Mouse (Mus musculus): ENCODE data around the gene Atxn2. TPM values are rescaled to one million over a fixed set of nuclear protein-coding genes. Genes with fewer than 3 reads are reported as not detected.

Gene Atxn2
- polyA plus RNA-seq, 1 experiment from 2014 or later, result 102 TPM

DNA sequence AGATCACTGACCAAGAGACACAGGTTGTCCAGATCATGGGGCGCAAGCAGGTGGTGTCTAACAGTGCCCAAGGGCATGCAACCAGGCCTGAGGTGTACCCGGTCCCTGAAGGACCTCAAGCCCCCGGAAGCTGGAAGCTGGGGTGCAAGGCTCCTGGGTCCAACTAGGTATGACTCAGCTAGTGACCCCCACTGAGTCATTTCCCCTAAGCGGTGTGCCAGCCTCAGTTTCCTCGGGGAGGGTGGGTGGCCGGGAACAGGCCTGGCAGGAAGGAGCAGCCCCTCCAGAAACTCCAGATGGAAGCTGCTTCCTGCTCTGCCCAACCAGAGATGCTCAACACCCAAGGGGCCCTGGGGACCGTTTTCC is 123.1 kb downstream of the Atxn2 start:
- Histone ChIP-seq H3K4me2 (replicated peaks) (no peak overlapping the region), H3K36me3 (no peaks in the 10 kb centered on the region), H3K4me1 (peaks cover 64% of the 10 kb centered on the region), H3K9ac (no peak overlapping the region), H3K4me3 (no peak overlapping the region), H3K27ac (no peak overlapping the region), H3K9me3 (replicated peaks) (no peaks in the 10 kb centered on the region), H3K27me3 (peaks cover 60% of the 10 kb centered on the region)
- 74% methylated on average over 7 of the region's 7 CpGs for WGBS
- ATAC-seq (ENCODE audit: low FRiP score), result no peak

DNA sequence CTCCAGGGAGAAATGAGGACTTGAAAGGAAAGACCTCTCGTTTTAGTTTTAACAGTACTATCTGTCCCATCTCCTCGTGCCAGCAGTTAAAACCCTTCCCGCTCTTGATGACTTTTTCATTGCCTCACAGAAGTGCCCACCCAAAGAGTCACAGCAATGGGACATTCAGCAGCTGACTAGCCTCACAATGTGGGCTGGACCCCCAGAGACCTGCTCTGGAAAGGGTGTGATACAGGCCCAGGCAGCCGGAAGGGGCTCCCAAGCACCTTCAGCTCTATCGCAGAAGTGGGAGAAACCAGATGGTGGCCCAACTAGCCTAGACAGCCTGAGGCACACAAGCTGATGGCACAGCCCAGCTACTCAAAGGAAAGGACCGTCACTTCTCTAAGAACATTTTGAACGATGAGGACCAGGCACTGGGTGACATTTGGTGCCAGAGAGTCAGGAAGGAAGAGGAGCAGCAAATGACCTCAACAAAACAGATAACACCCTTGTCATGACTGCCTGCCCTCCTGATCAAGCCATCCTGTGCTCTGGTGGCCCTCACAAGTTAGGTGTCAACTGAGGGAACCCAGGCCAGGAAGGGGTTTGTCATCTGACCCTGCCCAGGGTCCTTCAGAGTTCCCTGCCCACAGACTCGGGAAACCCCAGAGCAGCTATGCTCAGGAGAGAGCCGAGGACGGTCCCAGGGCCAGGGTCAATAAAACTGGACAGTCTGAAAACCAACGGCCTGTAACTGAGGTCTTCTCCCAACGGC is 124.0 kb downstream of the Atxn2 start:
- H3K27me3 ChIP-seq, result peaks cover 57% of the 10 kb centered on the region
- no peak overlapping the region for H3K27ac ChIP-seq
- peak overlapping the region; percentile 95 for H3K4me2 ChIP-seq (replicated peaks)
- no peaks in the 10 kb centered on the region for H3K36me3 ChIP-seq
- peak overlapping the region; percentile 67 for H3K4me3 ChIP-seq
- WGBS, result 42% methylated on average over 12 of the region's 12 CpGs
- H3K9ac ChIP-seq, result peak overlapping the region; percentile 75; the same call in 1 of the 2 replicates
- H3K4me1 ChIP-seq, result peaks cover 62% of the 10 kb centered on the region
- ATAC-seq (ENCODE audit: low FRiP score), result no peak
- H3K9me3 ChIP-seq (replicated peaks), result no peaks in the 10 kb centered on the region

DNA sequence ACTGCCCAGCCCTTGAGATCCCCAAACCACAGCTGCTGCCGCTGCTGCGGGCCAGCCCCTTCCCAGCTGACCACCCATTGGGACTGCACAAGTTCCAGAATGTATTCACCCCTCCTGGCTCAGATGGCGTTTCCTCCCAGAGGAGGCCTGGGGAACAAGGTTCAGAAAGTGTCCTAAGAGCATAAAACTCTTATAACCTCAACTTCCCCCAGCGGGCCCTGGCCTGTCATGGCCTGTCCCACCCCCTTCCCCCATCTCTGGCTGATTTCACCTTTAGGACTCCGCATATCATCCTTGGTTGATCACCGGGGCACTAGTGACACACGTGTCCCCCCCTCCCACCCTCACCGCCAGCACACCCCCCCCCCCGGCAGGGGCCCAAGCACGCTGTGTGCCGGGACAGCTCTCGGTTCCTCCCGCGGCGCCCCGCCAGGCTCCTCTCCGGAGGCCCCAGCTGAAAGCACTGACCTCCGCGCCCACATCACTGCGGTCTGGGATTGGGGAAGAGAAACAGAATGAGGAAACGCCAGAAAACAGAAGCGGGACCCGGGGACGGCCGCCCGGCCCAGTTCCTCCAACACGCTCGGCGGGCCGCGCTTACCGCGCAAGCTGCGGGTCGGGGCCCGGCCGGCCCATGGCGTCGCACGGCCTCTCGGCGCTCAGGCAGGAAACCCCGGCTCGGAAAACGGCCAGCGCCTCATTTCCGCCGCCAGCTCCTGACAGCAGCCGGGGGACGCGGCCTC is 125.0 kb downstream of the Atxn2 start:
- WGBS, result under 1% methylated on average over 46 of the region's 51 CpGs
- H3K36me3 ChIP-seq, result no peaks in the 10 kb centered on the region
- peak overlapping the region; percentile 95 for H3K4me2 ChIP-seq (replicated peaks)
- peak; percentile 20; the same call in 1 of the 2 replicates for ATAC-seq (ENCODE audit: low FRiP score)
- H3K9ac ChIP-seq, result peak overlapping the region; percentile 75
- peaks cover 50% of the 10 kb centered on the region for H3K27me3 ChIP-seq
- H3K4me3 ChIP-seq, result peak overlapping the region; percentile 67
- peak overlapping the region; percentile 70 for H3K27ac ChIP-seq
- no peaks in the 10 kb centered on the region for H3K9me3 ChIP-seq (replicated peaks)
- H3K4me1 ChIP-seq, result peaks cover 62% of the 10 kb centered on the region

DNA sequence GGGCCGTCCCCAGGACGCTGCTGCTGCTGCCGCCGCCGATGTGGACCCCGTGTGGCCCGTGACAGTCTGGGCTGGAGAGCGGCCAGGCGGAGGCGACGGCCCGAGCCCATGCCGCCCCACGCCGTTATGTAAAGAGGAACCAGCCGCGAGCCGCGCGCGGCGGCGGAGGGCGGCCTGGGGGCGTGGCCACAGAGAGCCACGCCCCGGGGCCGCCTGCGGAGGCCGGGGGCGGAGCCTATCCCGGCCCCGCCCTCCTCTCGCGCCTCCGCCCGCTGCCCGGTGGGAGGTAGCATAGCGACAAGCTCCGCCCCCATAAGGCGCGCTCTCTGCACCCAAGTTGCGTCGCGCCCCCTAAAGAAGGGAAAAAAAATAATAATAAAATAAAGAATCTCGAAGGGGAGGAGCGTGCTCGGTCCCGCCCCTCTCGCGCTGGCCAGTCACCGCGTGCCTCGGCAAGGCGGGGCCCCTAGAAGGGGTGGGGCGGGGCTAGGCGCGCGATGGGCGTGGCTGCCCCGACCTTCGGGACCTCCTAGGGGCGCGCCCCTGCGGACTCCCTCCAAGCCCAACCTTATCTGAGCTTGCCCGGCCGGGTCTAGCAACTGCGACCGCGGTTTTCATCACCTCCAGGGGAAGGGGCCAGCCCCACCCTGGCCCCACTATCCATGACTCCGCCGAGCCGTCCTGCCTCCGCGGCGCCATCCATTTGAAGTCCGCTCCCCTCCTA is 125.7 kb downstream of the Atxn2 start:
- no peaks in the 10 kb centered on the region for H3K9me3 ChIP-seq (replicated peaks)
- WGBS, result 1% methylated on average over 75 of the region's 77 CpGs

GRCm38 (mm10) chr5:121837441-121838340 is 126.6 kb downstream of the Atxn2 start, which contains the start of gene Sh2b3:
Gene Sh2b3, minus strand, starts transcription at chr5:121837646.
- H3K36me3 ChIP-seq, result no peaks in the 10 kb centered on the region
- peak within 1 kb of the TSS; percentile 67 for H3K4me3 ChIP-seq
- peak; percentile 20 for ATAC-seq (ENCODE audit: low FRiP score)
- peak within 1 kb of the TSS; percentile 70 for H3K27ac ChIP-seq
- H3K9ac ChIP-seq, result peak within 1 kb of the TSS; percentile 75
- H3K4me1 ChIP-seq, result peaks cover 64% of the 10 kb centered on the region
- under 1% methylated on average over 34 of the region's 35 CpGs for WGBS
- H3K27me3 ChIP-seq, result peaks cover 61% of the 10 kb centered on the region
- no peaks in the 10 kb centered on the region for H3K9me3 ChIP-seq (replicated peaks)
- peak within 1 kb of the TSS; percentile 95 for H3K4me2 ChIP-seq (replicated peaks)

More for the DNA sequence above, 125.7 kb downstream of the Atxn2 start:
- peak; percentile 69 for ATAC-seq (ENCODE audit: low FRiP score)
- Histone ChIP-seq H3K36me3 (no peaks in the 10 kb centered on the region), H3K4me2 (replicated peaks) (peak overlapping the region; percentile 95), H3K4me1 (peaks cover 62% of the 10 kb centered on the region), H3K9ac (peak overlapping the region; percentile 75), H3K4me3 (peak overlapping the region; percentile 67), H3K27ac (peak overlapping the region; percentile 70), H3K27me3 (peaks cover 57% of the 10 kb centered on the region)

GRCm38 (mm10) chr5:121838341-121839127 is 127.4 kb downstream of the Atxn2 start:
- no peaks in the 10 kb centered on the region for H3K36me3 ChIP-seq
- peak overlapping the region; percentile 95 for H3K4me2 ChIP-seq (replicated peaks)
- peaks cover 70% of the 10 kb centered on the region for H3K27me3 ChIP-seq
- peaks cover 55% of the 10 kb centered on the region for H3K4me1 ChIP-seq
- ATAC-seq (ENCODE audit: low FRiP score), result no peak
- peak overlapping the region; percentile 29 for H3K4me3 ChIP-seq
- under 1% methylated on average over 46 of the region's 46 CpGs for WGBS
- no peak overlapping the region for H3K27ac ChIP-seq
- H3K9ac ChIP-seq, result peak overlapping the region; percentile 13
- H3K9me3 ChIP-seq (replicated peaks), result no peaks in the 10 kb centered on the region

DNA sequence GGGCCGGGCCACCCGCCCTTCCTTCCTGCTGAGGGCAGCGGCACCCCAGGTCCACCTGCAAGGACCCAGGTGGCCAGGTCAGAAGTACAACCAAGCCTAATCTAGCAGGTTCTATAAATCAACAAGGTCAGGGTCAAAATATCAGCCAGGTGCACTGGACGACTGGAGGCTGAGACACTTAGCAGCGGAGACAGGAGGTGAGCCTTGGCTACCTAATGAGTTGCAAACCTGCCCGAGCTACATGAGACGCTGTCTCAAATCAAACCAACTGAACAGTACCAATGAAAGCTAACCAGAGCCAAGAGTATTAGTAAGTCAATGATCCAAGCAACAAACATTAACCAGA is 128.0 kb downstream of the Atxn2 start:
- Histone ChIP-seq H3K9me3 (replicated peaks) (no peaks in the 10 kb centered on the region), H3K4me1 (peaks cover 49% of the 10 kb centered on the region), H3K4me2 (replicated peaks) (peak overlapping the region; percentile 95), H3K36me3 (no peaks in the 10 kb centered on the region), H3K4me3 (peak overlapping the region; percentile 29), H3K27me3 (peaks cover 72% of the 10 kb centered on the region), H3K27ac (no peak overlapping the region), H3K9ac (peak overlapping the region; percentile 13; the same call in 1 of the 2 replicates)
- ATAC-seq (ENCODE audit: low FRiP score), result no peak
- 25% methylated on average over 7 of the region's 7 CpGs for WGBS

- Histone ChIP-seq H3K9ac (no peak overlapping the region), H3K27ac (no peak overlapping the region), H3K4me2 (replicated peaks) (no peak overlapping the region), H3K36me3 (no peaks in the 10 kb centered on the region), H3K4me1 (peaks cover 28% of the 10 kb centered on the region), H3K27me3 (peaks cover 77% of the 10 kb centered on the region), H3K9me3 (replicated peaks) (no peaks in the 10 kb centered on the region), H3K4me3 (no peak overlapping the region)
- 90% methylated on average over 9 of the region's 9 CpGs for WGBS
- no peak for ATAC-seq (ENCODE audit: low FRiP score)
Observed at GRCm38 (mm10) chr5:121841516-121841915, 130.4 kb downstream of the Atxn2 start.

DNA sequence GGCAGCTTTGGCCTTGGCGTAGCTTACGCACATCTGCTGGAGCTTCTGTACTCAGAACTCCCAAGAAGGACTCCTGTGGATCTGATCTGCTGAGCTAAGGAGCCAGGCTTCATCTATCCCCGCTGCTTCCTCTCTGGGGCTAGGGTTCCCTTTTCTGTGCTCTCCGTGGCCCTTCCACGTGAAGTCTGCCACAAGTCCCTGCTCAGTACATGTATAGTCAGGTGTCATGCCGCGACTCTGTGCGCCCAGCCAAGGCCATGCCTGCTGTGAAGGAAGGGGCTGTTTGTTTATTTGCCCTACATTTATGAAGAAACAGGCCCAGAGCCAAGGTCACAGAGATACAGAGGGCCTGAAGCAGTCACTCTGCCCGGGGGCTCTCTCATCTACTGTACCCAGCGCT is 130.8 kb downstream of the Atxn2 start:
- H3K27me3 ChIP-seq, result peaks cover 73% of the 10 kb centered on the region
- whole genome bisulfite sequencing, result 45% methylated on average over 10 of the region's 10 CpGs
- no peak overlapping the region for H3K27ac ChIP-seq
- 0 out of 2 replicates have a peak overlapping the region, but pooled peaks have one; percentile 77 for H3K4me2 ChIP-seq (replicated peaks)
- peak overlapping the region; percentile 43 for H3K4me3 ChIP-seq
- ATAC-seq (ENCODE audit: low FRiP score), result no peak
- H3K4me1 ChIP-seq, result peaks cover 27% of the 10 kb centered on the region
- H3K36me3 ChIP-seq, result no peaks in the 10 kb centered on the region
- no peaks in the 10 kb centered on the region for H3K9me3 ChIP-seq (replicated peaks)
- H3K9ac ChIP-seq, result no peak overlapping the region

DNA sequence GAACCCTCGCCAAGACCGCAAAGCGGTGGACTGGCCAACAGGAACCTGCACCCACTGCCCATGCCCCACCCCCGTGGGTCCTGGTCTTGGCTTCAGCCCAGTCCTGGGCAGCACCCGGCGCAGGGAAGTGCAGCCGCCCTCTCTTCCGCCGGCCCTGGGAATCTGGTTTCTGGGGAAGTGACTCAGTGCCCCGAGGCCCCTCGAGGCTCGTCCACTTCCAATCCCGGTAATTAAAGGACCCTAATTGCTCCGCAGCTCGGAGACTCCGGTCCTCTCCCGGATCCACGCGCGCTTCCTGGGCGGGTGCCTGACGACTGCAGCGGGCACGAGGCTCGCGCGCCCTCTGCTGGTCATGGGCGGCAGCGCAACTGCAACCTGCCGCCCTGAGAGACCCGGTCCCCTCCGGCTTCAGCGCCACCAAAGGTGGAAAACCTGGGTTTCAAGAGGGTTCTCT is 131.6 kb downstream of the Atxn2 start:
- Histone ChIP-seq H3K4me1 (peaks cover 20% of the 10 kb centered on the region), H3K27me3 (peaks cover 66% of the 10 kb centered on the region), H3K36me3 (no peaks in the 10 kb centered on the region), H3K9ac (peak overlapping the region; percentile 65), H3K9me3 (replicated peaks) (no peaks in the 10 kb centered on the region), H3K4me2 (replicated peaks) (peak overlapping the region; percentile 77), H3K27ac (no peak overlapping the region), H3K4me3 (peak overlapping the region; percentile 43)
- under 1% methylated on average over 33 of the region's 33 CpGs for WGBS
- peak; percentile 63; the same call in 1 of the 2 replicates for ATAC-seq (ENCODE audit: low FRiP score)
